Mouse (Mus musculus): ENCODE results near the gene Tomm70a. TPM values are rescaled to one million over a fixed set of nuclear protein-coding genes. Genes with fewer than 3 reads are reported as not detected.

The Tomm70a gene
- polyA plus RNA-seq, 1 experiment from 2014 or later = 74.8 TPM

DNA sequence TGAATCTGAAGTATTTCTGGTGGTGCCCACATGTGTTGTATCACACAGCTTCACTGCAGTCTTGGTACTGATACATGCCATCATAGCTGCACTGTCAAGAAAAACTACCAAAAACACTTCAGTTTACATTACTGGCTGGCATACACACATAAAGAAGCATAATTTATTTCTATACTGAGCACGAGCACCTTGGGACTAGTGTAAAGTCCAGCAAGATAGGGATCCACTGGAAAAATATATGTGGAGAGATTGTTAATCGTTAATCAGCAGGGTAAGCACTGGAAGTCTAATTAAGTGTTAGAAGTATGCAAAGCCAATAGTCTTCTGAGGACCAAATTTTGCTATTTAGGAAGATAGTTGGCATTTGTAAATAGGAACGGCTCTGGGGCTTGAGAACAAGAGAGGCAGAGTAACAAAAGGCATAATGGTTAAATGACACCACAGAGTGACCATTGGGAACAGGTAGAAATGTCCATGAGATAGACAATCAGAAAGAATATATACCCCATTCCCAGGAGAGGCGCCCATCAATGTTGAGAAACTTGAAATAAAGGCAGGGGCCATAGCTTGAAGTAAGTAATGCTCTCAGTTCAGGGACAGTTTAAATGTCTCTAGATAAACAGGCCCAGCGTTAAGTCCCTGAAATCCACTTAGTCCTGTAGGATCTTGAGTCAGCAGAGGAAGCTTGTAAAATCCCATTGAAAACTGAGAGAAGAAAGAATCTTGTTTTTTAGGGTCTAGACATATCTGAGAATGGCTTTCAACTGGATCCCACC lies 15.1 kb upstream of the Tomm70a start:
- H3K9me3 ChIP-seq (ENCODE audit: control insufficient read depth, low read length) = no peaks in the 10 kb centered on the region
- DNase-seq (ENCODE audit: low spot score) (no peak), ATAC-seq (ENCODE audit: insufficient read depth, low FRiP score, low TSS enrichment) (no peak)
- H3K4me2 ChIP-seq (ENCODE audit: low read depth) = no peak overlapping the region
- H3K27ac ChIP-seq (ENCODE audit: low read depth, low read length) = no peak overlapping the region
- no peaks in the 10 kb centered on the region for H3K27me3 ChIP-seq (ENCODE audit: control insufficient read depth, insufficient read depth, low read length)
- no peak overlapping the region for H3K4me3 ChIP-seq (ENCODE audit: low read depth, low read length)
- H3K9ac ChIP-seq (ENCODE audit: low read length) = no peak overlapping the region
- 76% methylated on average over 5 of the region's 5 CpGs for WGBS
- H3K36me3 ChIP-seq (ENCODE audit: control insufficient read depth, insufficient read depth, low read length) = no peaks in the 10 kb centered on the region
- H3K4me1 ChIP-seq (ENCODE audit: control insufficient read depth, insufficient read depth, low read length) = no peaks in the 10 kb centered on the region

DNA sequence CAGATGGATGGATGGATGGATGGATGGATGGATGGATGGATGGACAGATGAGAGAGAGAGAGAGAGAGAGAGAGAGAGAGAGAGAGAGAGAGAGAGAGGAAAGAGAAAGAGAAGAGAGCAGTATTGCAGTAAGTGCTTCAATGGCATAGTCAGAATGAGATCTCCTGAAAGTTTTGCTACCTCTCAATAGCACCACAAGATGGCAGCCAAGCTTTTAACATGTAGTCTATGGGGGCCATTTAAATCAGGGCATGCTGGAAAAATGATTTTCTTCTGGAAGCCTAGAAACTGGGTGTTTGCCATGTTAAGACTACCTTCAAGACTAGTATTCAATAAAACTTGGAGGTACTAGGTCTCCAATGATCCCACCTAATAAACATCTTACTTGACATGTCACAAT lies 5.4 kb upstream of the Tomm70a start:
- Histone ChIP-seq H3K27ac (ENCODE audit: low read depth, low read length) (no peak overlapping the region), H3K9ac (ENCODE audit: low read length) (no peak overlapping the region), H3K9me3 (ENCODE audit: control insufficient read depth, low read length) (no peaks in the 10 kb centered on the region), H3K4me2 (ENCODE audit: low read depth) (no peak overlapping the region), H3K36me3 (ENCODE audit: control insufficient read depth, insufficient read depth, low read length) (no peaks in the 10 kb centered on the region), H3K4me3 (ENCODE audit: low read depth, low read length) (no peak overlapping the region), H3K27me3 (ENCODE audit: control insufficient read depth, insufficient read depth, low read length) (no peaks in the 10 kb centered on the region), H3K4me1 (ENCODE audit: control insufficient read depth, insufficient read depth, low read length) (no peaks in the 10 kb centered on the region)
- no peak for DNase-seq (ENCODE audit: low spot score)
- no peak for ATAC-seq (ENCODE audit: insufficient read depth, low FRiP score, low TSS enrichment)

DNA sequence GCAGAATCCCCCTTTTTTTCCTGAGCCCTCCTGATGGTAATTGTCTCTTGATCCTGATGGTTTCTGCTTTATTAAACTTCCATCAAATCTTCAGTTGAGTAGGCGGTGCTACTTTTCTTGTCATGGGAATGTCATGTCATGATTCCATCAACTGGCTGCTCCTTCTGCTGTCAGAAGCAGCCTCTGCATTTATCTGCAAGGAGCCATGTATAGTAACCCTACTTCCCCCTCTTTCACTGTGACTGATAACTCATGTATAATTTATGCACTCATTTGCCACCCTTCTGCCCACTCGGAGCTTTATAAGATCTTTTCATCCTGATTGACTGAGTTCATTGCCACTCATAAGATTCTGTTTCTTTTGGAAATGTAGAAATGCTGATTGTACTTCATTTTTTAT lies 3.9 kb upstream of the Tomm70a start:
- no peak for DNase-seq (ENCODE audit: low spot score)
- Histone ChIP-seq H3K36me3 (ENCODE audit: control insufficient read depth, insufficient read depth, low read length) (no peaks in the 10 kb centered on the region), H3K9me3 (ENCODE audit: control insufficient read depth, low read length) (no peaks in the 10 kb centered on the region), H3K27ac (ENCODE audit: low read depth, low read length) (no peak overlapping the region), H3K4me3 (ENCODE audit: low read depth, low read length) (no peak overlapping the region), H3K27me3 (ENCODE audit: control insufficient read depth, insufficient read depth, low read length) (no peaks in the 10 kb centered on the region), H3K4me2 (ENCODE audit: low read depth) (no peak overlapping the region), H3K4me1 (ENCODE audit: control insufficient read depth, insufficient read depth, low read length) (peaks cover 1% of the 10 kb centered on the region; the same call in 1 of the 2 replicates), H3K9ac (ENCODE audit: low read length) (no peak overlapping the region)
- no peak for ATAC-seq (ENCODE audit: insufficient read depth, low FRiP score, low TSS enrichment)
- 86% methylated on average over 2 of the region's 2 CpGs for WGBS

DNA sequence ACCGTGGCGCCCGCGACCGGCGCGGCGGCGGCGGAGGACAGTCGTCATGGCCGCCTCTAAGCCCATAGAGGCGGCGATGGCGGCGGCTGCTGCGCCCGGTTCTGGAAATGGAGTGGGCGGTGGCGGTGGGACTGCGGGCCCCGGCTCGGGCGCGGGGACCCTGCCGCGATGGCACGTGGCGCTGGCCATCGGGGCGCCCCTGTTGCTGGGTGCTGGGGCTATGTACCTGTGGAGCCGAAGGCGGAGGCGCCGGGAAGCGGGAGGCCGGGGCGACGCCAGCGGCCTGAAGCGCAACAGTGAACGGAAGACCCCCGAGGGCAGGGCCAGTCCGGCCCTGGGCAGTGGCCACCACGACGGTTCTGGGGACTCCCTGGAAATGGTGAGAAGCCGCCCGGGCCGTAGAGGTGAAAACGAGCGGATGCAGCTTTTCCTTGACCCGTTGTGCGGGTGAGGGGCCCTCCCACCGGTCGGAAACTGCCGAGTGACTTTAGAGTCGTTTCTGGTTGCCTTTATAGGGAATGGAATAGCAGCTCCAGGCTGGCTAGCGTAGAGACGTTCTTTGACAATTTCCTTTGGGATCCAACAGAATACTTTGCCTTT lies 413 bp downstream of the Tomm70a start:
- H3K9ac ChIP-seq (ENCODE audit: low read length) = peak overlapping the region; percentile 86
- H3K27ac ChIP-seq (ENCODE audit: low read depth, low read length) = peak overlapping the region; percentile 90
- ATAC-seq (ENCODE audit: insufficient read depth, low FRiP score, low TSS enrichment) (peak; percentile 54), DNase-seq (ENCODE audit: low spot score) (no peak)
- peak overlapping the region; percentile 68 for H3K4me2 ChIP-seq (ENCODE audit: low read depth)
- no peaks in the 10 kb centered on the region for H3K36me3 ChIP-seq (ENCODE audit: control insufficient read depth, insufficient read depth, low read length)
- H3K9me3 ChIP-seq (ENCODE audit: control insufficient read depth, low read length) = no peaks in the 10 kb centered on the region
- under 1% methylated on average over 58 of the region's 59 CpGs for WGBS
- peaks cover 7% of the 10 kb centered on the region; the same call in 1 of the 2 replicates for H3K4me1 ChIP-seq (ENCODE audit: control insufficient read depth, insufficient read depth, low read length)
- peak overlapping the region; percentile 74 for H3K4me3 ChIP-seq (ENCODE audit: low read depth, low read length)
- no peaks in the 10 kb centered on the region for H3K27me3 ChIP-seq (ENCODE audit: control insufficient read depth, insufficient read depth, low read length)

DNA sequence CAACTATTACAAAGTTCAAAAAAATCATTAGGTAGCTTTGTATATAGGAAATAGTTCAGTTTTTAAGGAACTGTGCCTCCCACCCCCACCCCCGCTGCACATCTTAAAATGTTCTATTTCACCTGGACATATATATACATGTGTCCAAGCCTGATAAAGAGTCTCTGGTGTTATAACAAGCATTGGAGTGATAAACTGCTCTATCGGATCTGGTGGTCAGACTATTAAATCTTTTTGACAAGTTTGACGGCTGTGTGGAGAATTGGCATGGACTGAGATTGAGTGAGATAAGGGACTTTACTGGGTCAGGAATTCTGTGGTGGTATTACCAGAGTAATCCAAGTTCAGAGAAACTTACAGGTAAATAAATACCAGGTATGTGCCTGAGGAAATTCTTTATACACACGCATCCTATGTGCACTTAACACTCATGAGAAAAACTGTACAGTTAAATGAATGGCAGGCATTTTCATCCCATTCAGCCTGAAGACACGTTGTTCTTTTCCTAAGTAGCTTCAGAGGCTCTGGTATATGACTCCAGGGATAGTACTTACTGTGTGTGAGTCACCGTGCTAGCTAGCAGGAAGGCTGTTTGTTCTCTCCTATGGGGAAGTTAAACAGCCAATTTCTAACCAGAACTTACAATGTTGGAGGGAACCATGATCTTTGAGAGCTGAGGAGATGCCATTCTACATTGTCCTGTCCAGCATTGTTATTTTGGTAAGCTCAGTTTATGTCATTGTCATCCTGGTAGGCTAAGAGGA lies 1.4 kb downstream of the Tomm70a start:
- WGBS = 66% methylated on average over 6 of the region's 6 CpGs

DNA sequence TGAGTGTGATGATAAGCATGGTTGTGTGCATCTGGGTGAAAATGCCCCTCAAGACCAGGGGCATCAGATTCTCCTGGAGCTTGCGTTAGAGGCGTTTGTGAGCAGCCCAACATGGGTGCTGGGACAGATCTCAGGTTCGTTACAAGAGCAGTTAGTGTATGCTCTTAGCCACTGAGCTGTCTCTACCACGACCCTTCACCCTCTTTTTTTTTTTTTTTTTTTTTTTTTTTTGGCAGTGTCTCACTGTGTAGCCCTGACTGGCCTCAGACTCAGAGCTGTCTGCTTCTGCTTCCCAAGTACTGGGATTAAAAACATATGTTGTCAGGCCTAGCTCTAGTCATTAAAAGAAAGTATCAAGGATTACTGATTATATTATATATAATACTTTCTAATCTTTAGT lies 4.8 kb downstream of the Tomm70a start:
- Histone ChIP-seq H3K4me2 (ENCODE audit: low read depth) (no peak overlapping the region), H3K4me1 (ENCODE audit: control insufficient read depth, insufficient read depth, low read length) (peaks cover 13% of the 10 kb centered on the region), H3K9me3 (ENCODE audit: control insufficient read depth, low read length) (no peaks in the 10 kb centered on the region), H3K9ac (ENCODE audit: low read length) (no peak overlapping the region), H3K27me3 (ENCODE audit: control insufficient read depth, insufficient read depth, low read length) (no peaks in the 10 kb centered on the region), H3K27ac (ENCODE audit: low read depth, low read length) (no peak overlapping the region), H3K36me3 (ENCODE audit: control insufficient read depth, insufficient read depth, low read length) (no peaks in the 10 kb centered on the region), H3K4me3 (ENCODE audit: low read depth, low read length) (no peak overlapping the region)
- 73% methylated on average over 4 of the region's 4 CpGs for WGBS
- ATAC-seq (ENCODE audit: insufficient read depth, low FRiP score, low TSS enrichment) (no peak), DNase-seq (ENCODE audit: low spot score) (no peak)

More for the DNA sequence above, 1.4 kb downstream of the Tomm70a start:
- no peak for ATAC-seq (ENCODE audit: insufficient read depth, low FRiP score, low TSS enrichment)
- H3K9me3 ChIP-seq (ENCODE audit: control insufficient read depth, low read length) = no peaks in the 10 kb centered on the region
- H3K9ac ChIP-seq (ENCODE audit: low read length) = peak overlapping the region; percentile 86
- peak overlapping the region; percentile 74 for H3K4me3 ChIP-seq (ENCODE audit: low read depth, low read length)
- no peak for DNase-seq (ENCODE audit: low spot score)
- H3K27ac ChIP-seq (ENCODE audit: low read depth, low read length) = no peak overlapping the region
- peaks cover 7% of the 10 kb centered on the region; the same call in 1 of the 2 replicates for H3K4me1 ChIP-seq (ENCODE audit: control insufficient read depth, insufficient read depth, low read length)
- H3K4me2 ChIP-seq (ENCODE audit: low read depth) = peak overlapping the region; percentile 68
- H3K36me3 ChIP-seq (ENCODE audit: control insufficient read depth, insufficient read depth, low read length) = no peaks in the 10 kb centered on the region
- H3K27me3 ChIP-seq (ENCODE audit: control insufficient read depth, insufficient read depth, low read length) = no peaks in the 10 kb centered on the region

DNA sequence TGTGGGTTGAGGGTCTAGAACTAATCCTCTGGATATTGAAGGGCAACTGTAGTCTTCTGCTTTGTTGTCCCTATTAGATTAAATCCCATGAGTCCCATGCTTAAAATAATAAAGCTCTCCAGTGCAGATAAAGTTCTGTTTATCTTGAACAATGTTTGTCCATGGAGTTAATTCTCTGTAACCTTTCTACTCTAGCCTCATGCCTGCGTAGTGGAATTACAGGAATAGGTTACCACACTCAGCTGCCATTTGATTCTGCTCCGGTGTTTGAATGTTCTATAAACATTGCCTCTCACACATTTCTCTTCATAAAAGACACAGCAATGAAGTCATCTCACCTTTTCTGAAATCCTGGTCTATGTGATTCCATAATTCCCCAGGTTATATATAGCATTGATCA lies 6.3 kb downstream of the Tomm70a start:
- Histone ChIP-seq H3K36me3 (ENCODE audit: control insufficient read depth, insufficient read depth, low read length) (no peaks in the 10 kb centered on the region), H3K4me3 (ENCODE audit: low read depth, low read length) (no peak overlapping the region), H3K4me1 (ENCODE audit: control insufficient read depth, insufficient read depth, low read length) (peaks cover 9% of the 10 kb centered on the region), H3K9ac (ENCODE audit: low read length) (no peak overlapping the region), H3K27me3 (ENCODE audit: control insufficient read depth, insufficient read depth, low read length) (no peaks in the 10 kb centered on the region), H3K4me2 (ENCODE audit: low read depth) (no peak overlapping the region), H3K9me3 (ENCODE audit: control insufficient read depth, low read length) (no peaks in the 10 kb centered on the region), H3K27ac (ENCODE audit: low read depth, low read length) (no peak overlapping the region)
- DNase-seq (ENCODE audit: low spot score) = no peak
- WGBS = 94% methylated on average over 2 of the region's 2 CpGs
- no peak for ATAC-seq (ENCODE audit: insufficient read depth, low FRiP score, low TSS enrichment)

DNA sequence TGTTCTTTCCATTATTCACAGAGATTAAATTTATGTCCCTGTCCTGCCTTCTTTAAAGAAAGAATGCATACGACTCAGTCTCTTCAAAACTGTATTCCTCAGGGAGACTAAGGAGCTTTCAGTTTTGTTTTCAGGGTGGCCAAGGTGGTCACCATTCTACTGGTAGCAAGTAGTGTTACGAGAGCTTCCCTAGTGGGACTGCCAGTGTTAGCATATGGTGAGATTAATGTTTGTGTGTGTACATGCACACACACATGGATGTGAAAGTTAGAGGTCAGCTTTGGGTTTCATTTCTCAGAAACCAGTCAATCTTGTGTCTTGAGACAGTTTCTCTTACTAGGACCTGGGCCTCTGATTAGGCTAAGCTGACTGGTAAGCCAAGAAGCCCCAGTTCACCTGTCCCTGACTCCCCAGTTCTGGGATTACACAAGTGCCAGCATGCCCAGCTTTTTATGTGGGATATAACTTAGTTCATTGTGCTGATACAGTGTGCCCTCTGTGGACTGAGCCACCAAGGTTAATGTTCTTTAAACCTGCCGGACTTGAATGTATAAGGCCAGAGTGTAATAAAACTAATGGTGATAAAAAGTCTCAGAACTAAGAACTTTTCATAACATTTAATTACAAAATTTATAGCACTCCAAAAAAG lies 9.4 kb downstream of the Tomm70a start:
- ATAC-seq (ENCODE audit: insufficient read depth, low FRiP score, low TSS enrichment) = no peak
- Histone ChIP-seq H3K27me3 (ENCODE audit: control insufficient read depth, insufficient read depth, low read length) (no peaks in the 10 kb centered on the region), H3K27ac (ENCODE audit: low read depth, low read length) (no peak overlapping the region), H3K4me2 (ENCODE audit: low read depth) (no peak overlapping the region), H3K4me3 (ENCODE audit: low read depth, low read length) (no peak overlapping the region), H3K4me1 (ENCODE audit: control insufficient read depth, insufficient read depth, low read length) (peaks cover 6% of the 10 kb centered on the region; the same call in 1 of the 2 replicates), H3K9ac (ENCODE audit: low read length) (no peak overlapping the region), H3K9me3 (ENCODE audit: control insufficient read depth, low read length) (no peaks in the 10 kb centered on the region), H3K36me3 (ENCODE audit: control insufficient read depth, insufficient read depth, low read length) (0 out of 2 replicates have a peak, but pooled peaks cover 2% of the 10 kb centered on the region)
- no peak for DNase-seq (ENCODE audit: low spot score)
- 63% methylated on average over 3 of the region's 3 CpGs for WGBS
